Mouse (Mus musculus) ES-E14 (cell line): Measurements from ENCODE around the gene Cep57l1. TPM values are rescaled to one million over a fixed set of nuclear protein-coding genes. Genes with fewer than 3 reads are reported as not detected.
A peak's percentile ranks its signal among the peaks of the same experiment; 100 is the strongest.

Source experiments
- DNase-seq: peaks from one replicate; pipeline ENCODE4 v3.0.0-alpha.2; 2013; ENCODE audit warnings: low read depth, low spot score
- H3K27ac ChIP-seq: 2 replicates; pipeline ENCODE4 v1.5.1; 2012; ENCODE audit warnings: low read depth, mild to moderate bottlenecking, low read length, moderate library complexity, mixed read lengths; ENCODE audit not compliant: poor library complexity, insufficient read depth, severe bottlenecking
- H3K36me3 ChIP-seq: 2 replicates; pipeline ENCODE4 v1.6.1; 2012; ENCODE audit warnings: mild to moderate bottlenecking, low read length, moderate library complexity, mixed read lengths; ENCODE audit not compliant: control insufficient read depth, poor library complexity, insufficient read depth, severe bottlenecking
- H3K4me1 ChIP-seq, 2 experiments: fragments of 150-350 bp in 1 of 2; sonication (generic) in 1 of 2; 2 replicates each; pipeline ENCODE4 v1.6.1; 2012; ENCODE audit warnings: low read length in 2 of 2, mild to moderate bottlenecking in 1 of 2, mixed read lengths in 1 of 2; ENCODE audit not compliant: control insufficient read depth in 2 of 2, insufficient read depth in 2 of 2, poor library complexity in 1 of 2
- H3K4me3 ChIP-seq, 2 experiments: fragments of 150-350 bp in 1 of 2; sonication (generic) in 1 of 2; 2 replicates each; pipeline ENCODE4 v1.5.1; 2012; ENCODE audit warnings: low read length in 2 of 2, low read depth in 1 of 2, mild to moderate bottlenecking in 1 of 2, mixed read lengths in 1 of 2; ENCODE audit not compliant: insufficient read depth in 1 of 2, poor library complexity in 1 of 2, severe bottlenecking in 1 of 2
- H3K9ac ChIP-seq: 2 replicates; pipeline ENCODE4 v1.6.1; 2012; ENCODE audit warnings: low read depth, mild to moderate bottlenecking, low read length, mixed read lengths; ENCODE audit not compliant: poor library complexity, insufficient read depth, severe bottlenecking
- H3K9me3 ChIP-seq: fragments of 150-350 bp; sonication (generic); 2 replicates; pipeline ENCODE4 v1.6.1; 2012; ENCODE audit warnings: low read depth, mild to moderate bottlenecking, low read length; ENCODE audit not compliant: control insufficient read depth, insufficient read depth
- CHD2 ChIP-seq: IDR thresholded peaks from 2 replicates; pipeline ENCODE4 v1.6.1; 2014; ENCODE audit warnings: mild to moderate bottlenecking, low read depth, low read length, inconsistent platforms
- HCFC1 ChIP-seq: IDR thresholded peaks from 2 replicates; pipeline ENCODE4 v1.6.1; 2012; ENCODE audit warnings: low read length, inconsistent platforms, borderline replicate concordance; ENCODE audit not compliant: insufficient read depth
- MAFK ChIP-seq: IDR thresholded peaks from 2 replicates; pipeline ENCODE4 v1.6.1; 2014; ENCODE audit warnings: mild to moderate bottlenecking, low read depth, low read length, inconsistent platforms; ENCODE audit not compliant: insufficient read depth
- ZC3H11A ChIP-seq: IDR thresholded peaks from 2 replicates; pipeline ENCODE4 v1.6.1; 2012; ENCODE audit warnings: low read depth, mild to moderate bottlenecking, inconsistent platforms, low read length, borderline replicate concordance
- ZNF384 ChIP-seq: IDR thresholded peaks from 2 replicates; pipeline ENCODE4 v1.6.1; 2012; ENCODE audit warnings: low read depth, low read length, inconsistent platforms
- in situ Hi-C, 2 experiments: fragments of 600-800 bp; cut with MboI; formaldehyde crosslinking; loops; one replicate each; pipeline ENCODE4 v1.15.1; 2025; ENCODE audit warnings: low sequenced_read_pairs in 2 of 2, inconsistent platforms in 1 of 2; ENCODE audit not compliant: unreplicated experiment in 2 of 2
- total RNA-seq: library from RNA; depleted of rRNA; stranded (reverse); fragments of 300-350 nt; gene quantifications from 2 replicates; pipeline ENCODE4 v1.2.3, GENCODE M21; 2012

The Cep57l1 gene
- total RNA-seq, 1 experiment: 32.0 TPM

- Histone ChIP-seq H3K36me3 (no peaks in the 10 kb centered on the region), H3K27ac (peak overlapping the region; percentile 2; the same call in 1 of the 2 replicates), H3K4me1 (peaks cover 5 to 8% of the 10 kb centered on the region in 2 experiments; a peak in 3 of 4 replicates), H3K9me3 (no peaks in the 10 kb centered on the region), H3K9ac (no peak overlapping the region), H3K4me3 (no peak overlapping the region)
- in situ Hi-C loops: no loop called here
- TF ChIP-seq HCFC1 (no peak), ZNF384 (no peak), ZC3H11A (no peak), CHD2 (no peak), MAFK (no peak)
- no peak for DNase-seq
These were observed 48.8 kb downstream of the Cep57l1 start for GRCm38 (mm10) chr10:41760866-41761265.

GRCm38 (mm10) chr10:41758041-41758440 is 51.6 kb downstream of the Cep57l1 start:
- TF ChIP-seq HCFC1: no peak
- TF ChIP-seq MAFK: no peak
- no peak for TF ChIP-seq CHD2
- no peak for TF ChIP-seq ZC3H11A
- TF ChIP-seq ZNF384: no peak
- Histone ChIP-seq H3K9me3 (no peaks in the 10 kb centered on the region), H3K4me3 (no peak overlapping the region; a peak in 1 of 4 replicates), H3K9ac (peak overlapping the region; percentile 64; the same call in 1 of the 2 replicates), H3K4me1 (peaks cover 3% of the 10 kb centered on the region in 2 experiments; a peak in 2 of 4 replicates), H3K36me3 (no peaks in the 10 kb centered on the region), H3K27ac (no peak overlapping the region)
- in situ Hi-C loops: no loop called here
- no peak for DNase-seq

GRCm38 (mm10) chr10:41757226-41757625 is 52.4 kb downstream of the Cep57l1 start:
- peak overlapping the region; percentile 77; the same call in 1 of the 2 replicates for H3K9ac ChIP-seq
- H3K36me3 ChIP-seq: no peaks in the 10 kb centered on the region
- peak overlapping the region; percentile 57; the same call in 1 of the 2 replicates for H3K27ac ChIP-seq
- TF ChIP-seq ZC3H11A: no peak
- TF ChIP-seq MAFK: no peak
- no peak for TF ChIP-seq HCFC1
- TF ChIP-seq ZNF384: no peak
- no peak for TF ChIP-seq CHD2
- peaks cover 3% of the 10 kb centered on the region in 2 experiments; a peak in 2 of 4 replicates for H3K4me1 ChIP-seq
- H3K9me3 ChIP-seq: no peaks in the 10 kb centered on the region
- in situ Hi-C loops: no loop called here
- peak overlapping the region; percentile 61 to 72; a peak in 3 of 4 replicates for H3K4me3 ChIP-seq
- no peak for DNase-seq

GRCm38 (mm10) chr10:41751867-41752480 is 57.7 kb downstream of the Cep57l1 start:
- peak overlapping the region; percentile 51 to 68 for H3K4me3 ChIP-seq
- H3K9me3 ChIP-seq: no peaks in the 10 kb centered on the region
- in situ Hi-C loops: no loop called here
- DNase-seq: no peak
- TF ChIP-seq CHD2 (no peak), ZC3H11A (no peak), MAFK (no peak), HCFC1 (no peak), ZNF384 (no peak)
- H3K9ac ChIP-seq: peak overlapping the region; percentile 57
- H3K27ac ChIP-seq: no peak overlapping the region
- H3K36me3 ChIP-seq: no peaks in the 10 kb centered on the region
- H3K4me1 ChIP-seq: peaks cover 0 to 5% of the 10 kb centered on the region in 2 experiments; a peak in 2 of 4 replicates

- Histone ChIP-seq H3K9ac (no peak overlapping the region), H3K36me3 (peaks cover 4% of the 10 kb centered on the region; the same call in 1 of the 2 replicates), H3K9me3 (no peaks in the 10 kb centered on the region), H3K4me1 (peaks cover 0 to 5% of the 10 kb centered on the region in 2 experiments; a peak in 2 of 4 replicates), H3K4me3 (no peak overlapping the region), H3K27ac (no peak overlapping the region)
- DNase-seq: no peak
- in situ Hi-C loops: no loop called here
- no peak for TF ChIP-seq ZC3H11A
- no peak for TF ChIP-seq HCFC1
- no peak for TF ChIP-seq MAFK
- no peak for TF ChIP-seq CHD2
- no peak for TF ChIP-seq ZNF384
These were observed 60.4 kb downstream of the Cep57l1 start for GRCm38 (mm10) chr10:41749306-41749705.
